Mouse (Mus musculus) left cerebral cortex, adult 9 months (tissue): ENCODE results near the gene Gskip.
A peak's percentile ranks its signal among the peaks of the same experiment; 100 is the strongest.

Experiments
- DNase-seq, 2 experiments: peaks; one replicate each; pipeline ENCODE4 v3.0.0; 2022; ENCODE audit warnings: low spot score in 2 of 2

Gene Gskip

GRCm38 (mm10) chr12:105721452-105722132 is 37.0 kb downstream of the Gskip start:
- DNase-seq, result no peak

GRCm38 (mm10) chr12:105722657-105723056 is 38.0 kb downstream of the Gskip start:
- peak in 1 of 2 experiments; percentile 34 for DNase-seq

GRCm38 (mm10) chr12:105724616-105725015 is 40.0 kb downstream of the Gskip start:
- DNase-seq, result no peak

DNA sequence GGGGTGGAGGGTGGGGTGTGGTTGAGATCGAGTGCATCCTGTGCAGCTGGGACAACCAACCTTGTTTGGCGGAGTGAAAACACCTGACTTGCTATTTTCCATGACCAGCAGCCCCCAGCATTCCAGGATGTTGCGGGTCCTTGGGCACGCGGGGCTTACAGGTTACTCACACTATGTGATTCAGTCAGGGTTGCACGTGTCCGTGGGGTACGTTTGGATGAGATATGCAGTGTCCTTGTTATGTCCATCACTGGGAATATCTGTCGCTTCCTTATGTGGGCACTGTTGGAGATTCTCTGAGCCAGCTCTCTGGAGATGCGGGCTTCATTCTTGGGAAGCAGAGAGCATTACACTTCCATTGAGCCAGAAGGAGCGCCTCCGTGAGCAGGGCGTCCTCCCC is 41.1 kb downstream of the Gskip start:
- DNase-seq, result no peak

DNA sequence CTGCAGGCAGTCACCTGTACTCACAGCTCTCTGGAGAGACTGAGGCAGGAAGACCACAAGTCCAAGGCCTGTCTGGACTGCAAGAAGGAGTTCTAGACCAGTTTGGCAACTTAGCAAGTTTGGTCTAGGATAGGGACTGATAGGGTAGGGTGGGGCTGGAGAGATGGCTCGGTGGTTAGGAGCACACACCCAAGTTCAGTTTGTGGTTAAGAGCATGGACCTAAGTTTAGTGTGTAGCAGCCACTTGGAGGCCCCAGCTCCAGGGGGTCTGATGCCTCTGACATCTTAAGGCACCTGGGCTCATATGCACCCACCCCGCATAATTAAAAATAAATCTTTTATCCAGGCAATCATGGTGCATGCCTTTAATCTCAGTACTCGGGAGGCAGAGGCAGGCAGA is 42.6 kb downstream of the Gskip start:
- no peak for DNase-seq

DNA sequence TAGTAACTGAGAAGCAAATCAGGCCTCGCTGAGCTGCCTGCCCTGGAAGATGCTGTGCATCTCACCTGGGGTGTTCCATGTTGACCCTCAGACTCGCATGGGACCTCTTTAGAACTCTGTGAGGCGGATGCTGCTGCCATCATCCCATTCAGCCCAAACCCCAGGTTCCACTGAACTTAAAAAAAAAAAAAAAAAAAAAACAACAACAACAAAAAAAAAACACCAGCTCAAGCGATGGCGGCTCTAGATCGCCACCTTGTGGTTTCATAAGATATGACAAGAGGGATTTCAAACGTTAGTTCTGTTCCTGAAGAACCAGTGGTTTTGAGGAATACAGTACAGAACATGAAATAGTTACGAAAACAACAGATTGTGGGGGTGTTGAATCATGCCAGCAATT is 43.3 kb downstream of the Gskip start:
- peak in 1 of 2 experiments; percentile 32 for DNase-seq

- no peak for DNase-seq
Measured at GRCm38 (mm10) chr12:105730851-105731460, 46.3 kb downstream of the Gskip start.

DNA sequence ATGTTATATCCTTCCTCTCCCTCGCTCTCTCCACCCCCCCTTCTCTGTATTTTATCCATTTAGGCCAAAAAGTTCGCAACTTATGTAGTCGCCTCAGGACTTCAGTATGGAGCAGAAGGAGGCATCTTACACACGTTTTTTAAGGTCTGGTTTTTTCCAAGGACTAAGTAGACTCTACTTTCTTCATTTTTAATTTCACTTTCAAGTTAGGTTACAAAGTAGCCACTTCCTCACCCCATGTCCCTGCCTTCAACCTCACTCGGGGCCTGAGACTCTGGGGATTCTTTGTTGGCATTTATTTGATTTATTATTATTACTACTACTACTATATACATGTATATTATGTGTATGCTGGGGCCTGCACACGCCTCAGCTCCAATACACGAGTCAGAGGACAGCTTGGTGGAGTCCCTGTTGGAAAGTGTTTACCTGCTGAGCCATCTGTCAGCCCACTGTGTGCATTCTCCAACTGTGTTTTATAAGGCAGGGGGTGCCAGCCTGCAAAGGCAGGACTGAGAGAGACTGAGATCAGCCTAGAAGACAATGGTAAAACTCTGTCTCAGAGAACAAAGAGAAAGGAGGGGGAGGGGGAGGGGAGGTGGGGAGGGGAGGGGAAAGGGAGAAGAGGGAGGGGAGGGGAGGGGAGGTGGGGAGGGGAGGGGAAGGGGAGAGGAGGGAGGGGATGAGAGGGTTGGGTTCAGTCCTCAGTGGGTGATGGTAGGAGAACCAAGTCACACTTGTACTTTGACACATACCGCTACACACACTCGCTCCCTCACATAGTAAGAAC is 48.9 kb downstream of the Gskip start:
- no peak for DNase-seq

GRCm38 (mm10) chr12:105735226-105735888 is 50.7 kb downstream of the Gskip start:
- no peak for DNase-seq

DNA sequence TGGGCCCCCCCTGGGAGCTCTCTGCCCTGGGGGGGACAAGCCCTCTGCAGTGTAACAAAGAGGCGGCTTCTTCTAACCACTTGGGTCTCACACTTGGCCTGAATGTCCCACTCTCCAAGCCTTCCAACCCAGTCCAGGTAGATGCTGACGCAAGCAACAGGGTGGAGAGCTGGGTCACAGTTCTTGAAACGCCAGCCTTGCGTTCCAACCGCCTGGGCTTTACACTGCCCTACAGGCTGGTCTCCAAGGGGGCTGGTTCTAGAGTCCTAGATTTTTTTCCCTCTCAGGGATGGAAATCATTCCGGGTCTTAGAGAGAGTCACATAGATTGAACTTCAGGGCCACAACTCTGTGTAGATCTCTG is 51.2 kb downstream of the Gskip start:
- no peak for DNase-seq

DNA sequence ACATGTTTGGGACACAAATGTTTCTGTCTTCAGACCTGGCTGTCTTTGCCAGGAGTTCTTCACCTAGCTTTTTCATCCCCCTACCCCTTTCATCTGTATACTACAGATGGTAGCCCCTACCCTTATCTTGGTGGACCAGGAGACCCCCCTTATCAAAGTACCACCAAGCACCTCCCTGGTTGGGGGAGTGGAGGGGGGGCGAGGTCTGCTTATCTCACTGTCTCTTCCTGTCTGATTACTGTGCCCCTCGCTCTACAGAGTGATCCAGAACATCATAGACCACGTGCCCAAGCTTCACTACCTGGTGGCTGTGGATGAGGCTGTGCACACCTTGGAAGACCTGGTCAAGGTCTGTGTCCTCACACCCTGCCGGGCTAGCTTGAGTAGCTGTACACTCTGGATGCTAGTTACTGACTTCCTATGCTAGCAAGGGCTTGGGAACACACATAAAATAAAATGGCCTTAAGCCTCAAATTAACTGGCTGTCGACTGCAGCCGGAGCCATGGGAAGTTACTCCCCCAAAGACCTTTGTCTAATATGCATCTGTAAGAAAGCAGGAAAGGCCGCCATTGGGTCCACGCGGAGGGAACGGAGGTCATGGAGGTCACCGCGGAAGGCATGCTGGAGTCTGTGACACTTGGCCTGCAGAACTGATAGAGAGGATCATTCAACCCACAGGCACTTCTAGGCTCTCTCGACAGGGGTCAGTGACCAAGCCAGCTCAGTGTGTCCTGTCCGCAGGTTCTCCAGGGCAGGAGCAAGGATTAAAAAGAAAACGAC is 53.9 kb downstream of the Gskip start:
- no peak for DNase-seq

GRCm38 (mm10) chr12:105739656-105740055 is 55.0 kb downstream of the Gskip start:
- no peak for DNase-seq

DNA sequence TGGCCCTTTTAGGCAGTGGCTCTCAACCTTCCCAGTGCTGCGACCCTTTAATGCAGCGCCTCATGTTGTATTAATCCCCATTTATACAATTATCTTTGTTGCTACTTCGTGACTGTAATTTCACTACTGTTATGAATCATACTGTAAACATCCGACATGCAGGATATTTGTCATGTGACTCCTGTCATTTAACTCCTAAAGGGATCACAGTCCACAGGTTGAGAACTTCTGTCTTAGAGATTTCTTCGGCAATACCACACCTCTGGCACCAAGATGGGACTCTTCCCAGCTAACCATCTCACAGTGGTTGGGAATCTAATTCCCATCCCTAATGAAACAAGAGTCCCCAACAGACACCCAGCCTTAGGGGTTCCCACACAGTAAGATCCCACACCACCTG is 63.5 kb downstream of the Gskip start:
- DNase-seq, result no peak
